Mouse (Mus musculus) embryonic fibroblast, embryonic 13.5 days (primary cell): ENCODE measurements at regions not wholly inside any gene's neighbourhood (a gene's known extent, or its start where the extent isn't known, plus 50 kb on each side); places are given as distances from the start of the nearest gene placed in this dataset.

Experiments used
- CTCF ChIP-seq: IDR thresholded peaks from 2 replicates; pipeline ENCODE4 v1.5.1; 2011; ENCODE audit warnings: mild to moderate bottlenecking, control low read depth, low read length, moderate library complexity, borderline replicate concordance; ENCODE audit not compliant: insufficient read depth
- POLR2A ChIP-seq: IDR thresholded peaks from 2 replicates; pipeline ENCODE4 v1.6.1; 2011; ENCODE audit warnings: low read depth, mild to moderate bottlenecking, control low read depth, low read length, moderate library complexity

DNA sequence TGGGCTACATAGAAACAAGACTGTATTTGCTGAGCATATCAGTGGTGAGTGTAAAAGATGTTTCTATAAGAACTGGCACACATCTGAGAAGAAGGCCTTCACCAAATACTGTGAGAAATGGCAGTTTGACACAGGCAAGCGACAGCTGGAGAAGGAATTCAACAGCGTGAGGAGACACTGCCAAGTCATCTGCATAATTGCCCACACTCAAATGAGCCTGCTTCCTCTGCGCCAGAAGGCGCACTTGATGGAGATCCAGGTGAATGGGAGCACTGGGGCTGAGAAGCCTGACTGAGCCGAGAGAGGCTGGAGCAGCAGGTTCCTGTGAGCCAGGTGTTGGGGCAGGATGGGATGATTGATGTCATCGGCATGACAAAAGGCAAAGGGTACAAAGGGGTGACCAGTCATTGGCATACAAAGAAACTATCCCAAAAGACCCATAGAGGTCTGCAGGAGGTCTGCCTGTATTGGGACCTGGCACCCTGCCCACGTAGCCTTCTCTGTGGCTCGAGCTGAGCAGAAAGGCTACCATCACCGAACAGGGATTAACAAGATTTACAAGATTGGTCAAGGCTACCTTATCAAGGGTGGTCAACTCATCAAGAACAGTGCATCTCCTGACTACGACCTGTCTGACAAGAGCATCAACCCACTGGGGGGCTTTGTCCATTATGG, 227.2 kb upstream of the Rtl1 start:
- no peak for TF ChIP-seq CTCF
- TF ChIP-seq POLR2A, result no peak
